Mouse (Mus musculus): ENCODE results near the gene Otub1.

GRCm38 (mm10) chr19:7187157-7187556 is 19.0 kb downstream of the Otub1 start:
- TF ChIP-seq POLR2A (IDR thresholded peaks at IDR 0.05; ENCODE audit: insufficient read length, low read depth) (no peak), USF1 (IDR thresholded peaks at IDR 0.05; ENCODE audit: low read depth) (no peak), POLR2AphosphoS2 (IDR thresholded peaks at IDR 0.05; ENCODE audit: insufficient read length, low read depth) (no peak), TCF12 (IDR thresholded peaks at IDR 0.05; ENCODE audit: insufficient read depth, poor library complexity, severe bottlenecking) (no peak), MYOD1 (IDR thresholded peaks at IDR 0.05; ENCODE audit: control insufficient read depth in 1 of 3, insufficient read length in 2 of 3, low read depth in 2 of 3) (peak in 1 of 3 experiments; percentile 17), MYOG (IDR thresholded peaks at IDR 0.05; ENCODE audit: control insufficient read depth in 1 of 3, insufficient read depth in 1 of 3, insufficient read length in 2 of 3, low read depth in 2 of 3) (no peak), E2F4 (IDR thresholded peaks at IDR 0.05; ENCODE audit: insufficient read depth) (no peak), MAX (IDR thresholded peaks at IDR 0.05; ENCODE audit: low read depth) (no peak), REST (IDR thresholded peaks at IDR 0.05; ENCODE audit: insufficient read depth, insufficient read length) (no peak), CEBPB (IDR thresholded peaks at IDR 0.05; ENCODE audit: insufficient read depth, poor library complexity, severe bottlenecking) (no peak), TCF3 (IDR thresholded peaks at IDR 0.05; ENCODE audit: insufficient read length, low read depth) (no peak)

Measured in myocyte (in vitro differentiated cells).